Mouse (Mus musculus): ENCODE data around the gene H2-Ab1. TPM values are rescaled to one million over a fixed set of nuclear protein-coding genes. Genes with fewer than 3 reads are reported as not detected.

The H2-Ab1 gene
- polyA plus RNA-seq, 1 experiment from 2014 or later = 2.8 TPM

DNA sequence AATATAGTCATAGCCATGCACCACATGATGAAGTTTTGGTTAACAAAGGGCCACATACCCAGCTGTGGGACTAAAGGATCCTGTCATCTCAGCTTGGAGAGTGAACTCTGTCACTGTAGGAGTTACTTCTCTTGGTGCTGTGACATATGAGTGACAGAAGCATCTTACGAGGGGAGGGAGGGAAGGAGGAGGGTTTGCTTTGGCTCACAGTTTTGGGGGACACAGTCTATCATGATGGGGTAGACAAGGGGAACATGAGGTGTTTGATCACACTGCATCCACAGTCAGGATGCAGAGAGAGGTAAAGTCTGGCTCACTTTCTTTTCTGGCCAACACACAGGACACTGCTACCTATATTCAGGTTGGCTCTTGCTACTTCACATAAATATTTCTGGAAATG is 24.3 kb downstream of the H2-Ab1 start:
- H3K4me1 ChIP-seq (replicated peaks) = no peaks in the 10 kb centered on the region
- H3K27ac ChIP-seq = no peak overlapping the region
- ATAC-seq (ENCODE audit: insufficient number of reproducible peaks, insufficient read depth, low FRiP score, low TSS enrichment, low read depth) = no peak
- no peak overlapping the region for H3K9ac ChIP-seq (replicated peaks)
- H3K36me3 ChIP-seq = no peaks in the 10 kb centered on the region
- peaks cover 11% of the 10 kb centered on the region for H3K27me3 ChIP-seq
- WGBS = 74% methylated on average over 1 of the region's 1 CpGs
- H3K9me3 ChIP-seq = no peaks in the 10 kb centered on the region
- H3K4me2 ChIP-seq = no peak overlapping the region
- no peak overlapping the region for H3K4me3 ChIP-seq (replicated peaks)

DNA sequence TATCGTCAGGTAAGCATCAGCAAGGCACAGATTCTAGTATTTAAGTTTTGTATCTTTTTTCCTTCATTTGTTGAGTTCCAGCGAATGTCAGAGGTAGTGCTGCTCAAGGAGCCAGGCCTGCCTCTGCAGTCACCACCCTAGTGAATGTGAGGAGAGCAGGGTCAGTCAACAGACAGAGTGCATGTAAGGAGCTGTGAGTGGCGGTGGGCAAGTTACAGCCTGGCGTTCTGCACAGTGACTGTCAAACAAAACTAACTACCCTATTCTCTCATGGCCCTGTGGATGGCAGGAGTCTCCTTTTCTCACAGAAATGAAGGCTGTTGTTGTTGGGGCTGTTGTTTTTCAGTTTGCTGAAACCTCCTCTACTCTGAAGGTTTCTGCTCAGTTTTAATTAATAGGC is 27.9 kb downstream of the H2-Ab1 start:
- H3K36me3 ChIP-seq = no peaks in the 10 kb centered on the region
- ATAC-seq (ENCODE audit: insufficient number of reproducible peaks, insufficient read depth, low FRiP score, low TSS enrichment, low read depth) = no peak
- H3K4me1 ChIP-seq (replicated peaks) = no peaks in the 10 kb centered on the region
- no peak overlapping the region for H3K4me3 ChIP-seq (replicated peaks)
- no peak overlapping the region for H3K9ac ChIP-seq (replicated peaks)
- 80% methylated on average over 4 of the region's 4 CpGs for WGBS
- H3K9me3 ChIP-seq = no peaks in the 10 kb centered on the region
- H3K27me3 ChIP-seq = peaks cover 11% of the 10 kb centered on the region
- H3K27ac ChIP-seq = no peak overlapping the region
- no peak overlapping the region for H3K4me2 ChIP-seq

DNA sequence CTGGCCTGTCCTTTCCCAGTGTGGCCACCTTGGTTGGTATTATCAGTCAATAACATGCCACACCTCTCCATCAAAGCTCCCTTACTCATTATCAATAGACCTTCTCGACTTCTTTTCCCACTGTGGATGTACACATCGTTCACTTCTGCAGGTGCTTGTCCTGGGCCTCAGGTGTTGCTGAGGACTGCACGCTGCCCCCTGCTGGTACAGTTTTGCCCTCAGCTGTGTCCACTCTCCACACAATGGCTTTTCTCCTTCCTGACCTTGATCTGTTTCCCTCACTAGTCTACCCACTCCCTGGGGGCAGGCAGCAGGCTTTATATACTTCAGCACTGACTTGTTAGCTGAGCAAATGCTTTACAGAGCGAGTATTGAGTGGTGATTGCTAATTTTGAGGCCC is 28.4 kb downstream of the H2-Ab1 start:
- no peaks in the 10 kb centered on the region for H3K9me3 ChIP-seq
- ATAC-seq (ENCODE audit: insufficient number of reproducible peaks, insufficient read depth, low FRiP score, low TSS enrichment, low read depth) = no peak
- H3K4me1 ChIP-seq (replicated peaks) = no peaks in the 10 kb centered on the region
- 53% methylated on average over 4 of the region's 4 CpGs for WGBS
- H3K27ac ChIP-seq = no peak overlapping the region
- no peak overlapping the region for H3K9ac ChIP-seq (replicated peaks)
- no peak overlapping the region for H3K4me3 ChIP-seq (replicated peaks)
- no peaks in the 10 kb centered on the region for H3K36me3 ChIP-seq
- no peak overlapping the region for H3K4me2 ChIP-seq
- H3K27me3 ChIP-seq = peaks cover 8% of the 10 kb centered on the region

DNA sequence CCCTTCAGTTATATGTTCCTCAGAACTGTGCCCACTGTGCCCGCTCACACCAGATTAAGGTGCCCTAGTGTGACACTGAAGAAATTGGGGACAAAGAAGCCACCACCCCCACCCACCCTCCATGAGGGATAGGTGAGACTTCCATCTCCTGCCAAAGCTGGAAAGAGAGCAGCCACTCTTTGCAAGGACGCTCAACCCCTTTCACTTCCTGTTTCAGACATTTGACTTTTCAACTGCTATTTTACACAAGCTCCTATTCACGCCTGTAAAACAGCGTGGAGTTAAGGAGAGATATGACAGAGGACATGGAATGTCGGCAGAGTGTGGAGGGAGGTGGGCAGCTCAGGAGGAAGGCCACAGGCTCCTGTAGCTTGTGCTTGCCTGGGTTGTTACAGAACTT is 29.0 kb downstream of the H2-Ab1 start:
- Histone ChIP-seq H3K9ac (replicated peaks) (no peak overlapping the region), H3K4me2 (no peak overlapping the region), H3K4me1 (replicated peaks) (no peaks in the 10 kb centered on the region), H3K36me3 (no peaks in the 10 kb centered on the region), H3K27ac (no peak overlapping the region), H3K4me3 (replicated peaks) (no peak overlapping the region), H3K9me3 (no peaks in the 10 kb centered on the region), H3K27me3 (peaks cover 7% of the 10 kb centered on the region)
- ATAC-seq (ENCODE audit: insufficient number of reproducible peaks, insufficient read depth, low FRiP score, low TSS enrichment, low read depth) = no peak
- WGBS = 79% methylated on average over 5 of the region's 5 CpGs

DNA sequence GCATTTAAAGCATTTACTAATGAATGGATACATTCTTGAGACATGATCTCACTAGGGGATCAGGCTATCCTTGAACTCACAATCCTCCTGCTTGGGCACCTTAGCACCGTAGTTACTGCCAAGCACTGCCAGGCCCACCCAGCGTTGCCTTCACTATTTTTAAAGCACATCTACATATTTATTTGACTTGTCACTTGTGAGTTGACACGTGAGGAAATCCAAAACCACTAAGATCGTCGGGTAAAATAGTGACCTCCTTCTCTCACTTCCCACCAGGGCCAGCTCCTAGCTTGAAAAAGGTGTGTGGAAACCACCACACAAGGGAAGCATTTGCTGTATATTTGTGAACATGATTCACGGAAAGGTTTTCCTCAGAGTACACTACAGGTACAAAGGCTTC is 29.5 kb downstream of the H2-Ab1 start:
- no peak overlapping the region for H3K4me2 ChIP-seq
- H3K4me3 ChIP-seq (replicated peaks) = no peak overlapping the region
- no peaks in the 10 kb centered on the region for H3K36me3 ChIP-seq
- 66% methylated on average over 6 of the region's 6 CpGs for WGBS
- H3K9ac ChIP-seq (replicated peaks) = no peak overlapping the region
- no peak for ATAC-seq (ENCODE audit: insufficient number of reproducible peaks, insufficient read depth, low FRiP score, low TSS enrichment, low read depth)
- peaks cover 7% of the 10 kb centered on the region for H3K27me3 ChIP-seq
- H3K9me3 ChIP-seq = no peaks in the 10 kb centered on the region
- no peaks in the 10 kb centered on the region for H3K4me1 ChIP-seq (replicated peaks)
- H3K27ac ChIP-seq = no peak overlapping the region

DNA sequence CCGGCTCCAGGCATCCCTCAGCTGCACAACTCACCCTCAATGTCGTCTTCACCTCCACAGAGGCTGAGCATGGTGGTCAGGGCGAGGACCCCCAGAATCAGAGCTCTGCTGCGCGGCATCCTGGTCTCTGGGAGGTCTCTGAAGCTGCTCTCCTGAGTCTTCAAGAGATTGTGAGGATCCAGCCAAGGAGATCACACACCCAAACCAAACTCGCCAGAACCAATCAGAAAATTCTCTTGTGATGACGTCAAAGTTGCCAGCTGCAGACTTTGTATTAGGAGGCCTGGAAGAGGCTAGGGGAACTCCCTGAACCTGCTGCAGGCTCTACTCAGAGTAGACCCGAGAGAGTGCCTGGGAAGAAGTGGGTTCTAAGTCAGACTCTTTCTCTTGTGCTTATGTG is 30.2 kb downstream of the H2-Ab1 start, which contains the start of gene H2-Aa:
Gene H2-Aa, minus strand, starts transcription at position 176 of the 400 bp plus-strand sequence.
- ATAC-seq (ENCODE audit: insufficient number of reproducible peaks, insufficient read depth, low FRiP score, low TSS enrichment, low read depth) = no peak
- Histone ChIP-seq H3K27me3 (peaks cover 3% of the 10 kb centered on the region; the same call in 1 of the 2 replicates), H3K4me1 (replicated peaks) (no peaks in the 10 kb centered on the region), H3K36me3 (no peaks in the 10 kb centered on the region), H3K4me2 (no peak within 1 kb of the TSS), H3K9me3 (no peaks in the 10 kb centered on the region), H3K4me3 (replicated peaks) (no peak within 1 kb of the TSS), H3K27ac (no peak within 1 kb of the TSS), H3K9ac (replicated peaks) (no peak within 1 kb of the TSS)
- 19% methylated on average over 8 of the region's 8 CpGs for WGBS

DNA sequence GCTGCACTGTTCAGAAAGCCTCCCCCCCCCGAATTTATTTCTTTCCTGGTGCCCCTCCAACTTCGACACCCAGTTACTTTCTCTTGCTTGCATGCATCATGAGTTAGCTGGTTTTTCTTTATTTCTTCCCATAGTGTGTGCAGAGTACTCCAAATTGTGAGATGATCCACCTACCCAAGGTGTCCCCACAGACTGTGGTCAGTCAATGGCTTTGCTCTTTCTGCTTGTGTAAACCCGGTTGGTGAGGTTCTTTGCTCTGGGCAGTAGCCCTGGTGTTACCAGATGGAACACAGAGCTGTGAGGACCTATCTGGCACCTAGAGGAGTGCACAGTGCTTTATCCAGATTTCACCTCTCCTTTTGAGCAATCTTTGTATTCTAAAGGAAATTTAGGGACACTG is 30.6 kb downstream of the H2-Ab1 start:
- no peaks in the 10 kb centered on the region for H3K4me1 ChIP-seq (replicated peaks)
- ATAC-seq (ENCODE audit: insufficient number of reproducible peaks, insufficient read depth, low FRiP score, low TSS enrichment, low read depth) = no peak
- no peak overlapping the region for H3K27ac ChIP-seq
- no peak overlapping the region for H3K9ac ChIP-seq (replicated peaks)
- peaks cover 3% of the 10 kb centered on the region; the same call in 1 of the 2 replicates for H3K27me3 ChIP-seq
- no peaks in the 10 kb centered on the region for H3K36me3 ChIP-seq
- no peaks in the 10 kb centered on the region for H3K9me3 ChIP-seq
- 70% methylated on average over 3 of the region's 3 CpGs for WGBS
- H3K4me2 ChIP-seq = no peak overlapping the region
- no peak overlapping the region for H3K4me3 ChIP-seq (replicated peaks)

DNA sequence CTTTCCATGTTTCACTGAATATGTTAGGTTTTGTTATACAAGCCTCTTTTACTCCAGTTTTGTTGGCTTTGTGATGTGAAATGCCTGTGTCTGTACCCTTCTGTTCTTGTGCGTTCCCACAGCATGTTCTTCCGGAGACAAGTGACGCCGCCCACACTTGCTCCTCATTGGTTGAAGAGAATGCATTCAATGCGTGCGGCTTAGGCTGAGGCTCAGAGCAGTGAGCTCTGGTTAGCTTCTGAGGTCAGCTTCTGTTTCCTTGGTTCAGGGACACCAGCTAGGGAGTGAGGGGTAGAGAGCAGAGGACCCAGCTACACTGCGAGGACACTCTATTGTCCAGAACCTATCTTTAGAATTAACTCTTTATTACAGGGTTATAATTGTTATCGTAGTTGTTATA is 34.1 kb downstream of the H2-Ab1 start:
- H3K27me3 ChIP-seq = peaks cover 1% of the 10 kb centered on the region; the same call in 1 of the 2 replicates
- H3K4me1 ChIP-seq (replicated peaks) = no peaks in the 10 kb centered on the region
- no peaks in the 10 kb centered on the region for H3K36me3 ChIP-seq
- no peaks in the 10 kb centered on the region for H3K9me3 ChIP-seq
- ATAC-seq (ENCODE audit: insufficient number of reproducible peaks, insufficient read depth, low FRiP score, low TSS enrichment, low read depth) = peak; percentile 87; the same call in 1 of the 2 replicates
- no peak overlapping the region for H3K9ac ChIP-seq (replicated peaks)
- no peak overlapping the region for H3K4me3 ChIP-seq (replicated peaks)
- 18% methylated on average over 8 of the region's 8 CpGs for WGBS
- no peak overlapping the region for H3K27ac ChIP-seq
- H3K4me2 ChIP-seq = no peak overlapping the region

DNA sequence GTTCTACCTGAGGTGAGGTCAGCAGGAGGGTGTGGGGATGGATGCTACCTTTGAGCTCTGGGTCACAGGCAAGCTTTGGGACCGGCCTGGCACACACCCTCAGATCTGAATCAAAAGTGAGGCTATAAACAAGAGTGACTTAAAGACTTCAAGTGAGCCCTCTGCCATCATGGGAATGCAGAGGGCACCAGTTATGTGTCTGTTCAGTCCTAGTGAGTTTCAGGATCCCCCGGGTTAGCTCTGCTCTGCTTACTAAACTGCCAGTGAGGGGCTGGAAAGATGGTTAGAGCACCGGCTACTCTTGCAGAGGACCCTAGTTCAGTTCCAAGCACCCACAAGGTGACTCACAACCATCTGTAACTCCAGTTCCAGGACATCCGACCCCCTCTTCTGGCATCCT is 35.1 kb downstream of the H2-Ab1 start:
- 84% methylated on average over 4 of the region's 4 CpGs for WGBS
- H3K36me3 ChIP-seq = no peaks in the 10 kb centered on the region
- no peak overlapping the region for H3K27ac ChIP-seq
- ATAC-seq (ENCODE audit: insufficient number of reproducible peaks, insufficient read depth, low FRiP score, low TSS enrichment, low read depth) = no peak
- H3K9ac ChIP-seq (replicated peaks) = no peak overlapping the region
- no peak overlapping the region for H3K4me2 ChIP-seq
- H3K4me1 ChIP-seq (replicated peaks) = no peaks in the 10 kb centered on the region
- H3K4me3 ChIP-seq (replicated peaks) = no peak overlapping the region
- no peaks in the 10 kb centered on the region for H3K9me3 ChIP-seq
- H3K27me3 ChIP-seq = peaks cover 4% of the 10 kb centered on the region; the same call in 1 of the 2 replicates

DNA sequence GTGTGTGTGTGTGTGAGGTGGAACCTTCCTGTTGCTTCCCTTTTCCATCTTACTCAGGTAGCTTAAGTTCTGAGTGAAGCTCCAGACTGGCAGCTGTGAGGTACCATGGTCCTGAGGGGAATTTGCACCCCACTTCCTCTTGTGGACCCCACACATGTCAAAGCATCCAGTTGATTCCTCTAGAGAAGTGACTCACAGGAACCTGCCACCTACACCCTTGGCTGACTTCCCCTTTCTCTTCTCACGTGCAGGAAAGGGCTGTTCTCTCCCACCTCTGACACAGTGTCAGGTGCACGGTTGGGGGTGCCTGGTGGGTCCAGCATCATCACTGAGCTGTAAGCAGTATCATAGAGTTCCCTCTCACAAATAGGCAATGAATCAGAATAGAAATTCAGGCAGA is 36.0 kb downstream of the H2-Ab1 start:
- Histone ChIP-seq H3K9me3 (no peaks in the 10 kb centered on the region), H3K4me3 (replicated peaks) (no peak overlapping the region), H3K9ac (replicated peaks) (no peak overlapping the region), H3K27ac (no peak overlapping the region), H3K27me3 (peaks cover 4% of the 10 kb centered on the region; the same call in 1 of the 2 replicates), H3K4me2 (no peak overlapping the region), H3K4me1 (replicated peaks) (no peaks in the 10 kb centered on the region), H3K36me3 (no peaks in the 10 kb centered on the region)
- no peak for ATAC-seq (ENCODE audit: insufficient number of reproducible peaks, insufficient read depth, low FRiP score, low TSS enrichment, low read depth)
- 53% methylated on average over 2 of the region's 2 CpGs for WGBS

DNA sequence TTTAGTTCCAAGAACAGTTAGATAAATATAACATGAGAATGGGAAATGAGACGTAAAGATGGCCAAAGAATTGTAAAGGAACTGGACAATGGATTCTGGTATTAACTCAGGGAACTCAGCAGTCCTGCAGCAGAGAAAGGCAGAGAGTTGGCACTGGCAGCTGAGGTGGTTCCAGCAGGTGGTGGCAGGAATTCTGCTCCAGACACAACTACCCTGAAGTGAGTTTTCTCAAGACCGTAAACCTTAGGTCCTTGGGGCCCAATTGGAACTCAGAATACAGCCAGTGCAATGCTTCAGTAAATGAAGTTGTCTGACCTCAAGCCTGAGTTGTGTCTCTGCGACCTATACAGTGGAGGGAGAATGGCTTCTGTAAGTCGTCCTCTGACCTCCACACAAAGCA is 36.8 kb downstream of the H2-Ab1 start:
- no peaks in the 10 kb centered on the region for H3K9me3 ChIP-seq
- H3K4me1 ChIP-seq (replicated peaks) = no peaks in the 10 kb centered on the region
- ATAC-seq (ENCODE audit: insufficient number of reproducible peaks, insufficient read depth, low FRiP score, low TSS enrichment, low read depth) = no peak
- H3K9ac ChIP-seq (replicated peaks) = no peak overlapping the region
- no peaks in the 10 kb centered on the region for H3K36me3 ChIP-seq
- no peak overlapping the region for H3K4me3 ChIP-seq (replicated peaks)
- WGBS = 62% methylated on average over 4 of the region's 4 CpGs
- H3K27me3 ChIP-seq = peaks cover 4% of the 10 kb centered on the region; the same call in 1 of the 2 replicates
- no peak overlapping the region for H3K4me2 ChIP-seq
- H3K27ac ChIP-seq = no peak overlapping the region

DNA sequence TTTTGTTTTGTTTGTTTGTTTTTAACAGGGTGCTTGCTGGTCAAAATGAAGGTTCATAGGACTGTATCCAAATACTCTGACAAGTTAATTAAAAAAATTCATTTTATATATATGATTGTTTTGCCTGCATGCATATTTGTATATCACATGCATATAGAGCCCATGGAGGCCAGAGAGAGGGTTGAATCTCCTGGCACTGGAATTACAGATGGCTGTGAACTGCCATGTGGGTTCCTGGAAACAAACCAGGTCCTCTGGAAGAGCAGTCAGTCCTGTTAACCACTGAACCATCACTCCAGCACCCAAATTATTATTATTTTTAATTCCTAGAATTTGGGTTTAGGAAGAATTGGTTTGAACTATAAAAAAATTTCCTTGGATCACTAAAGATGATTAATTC is 37.8 kb downstream of the H2-Ab1 start:
- H3K4me1 ChIP-seq (replicated peaks) = no peaks in the 10 kb centered on the region
- H3K4me3 ChIP-seq (replicated peaks) = no peak overlapping the region
- peaks cover 4% of the 10 kb centered on the region; the same call in 1 of the 2 replicates for H3K27me3 ChIP-seq
- no peaks in the 10 kb centered on the region for H3K36me3 ChIP-seq
- no peaks in the 10 kb centered on the region for H3K9me3 ChIP-seq
- H3K9ac ChIP-seq (replicated peaks) = no peak overlapping the region
- ATAC-seq (ENCODE audit: insufficient number of reproducible peaks, insufficient read depth, low FRiP score, low TSS enrichment, low read depth) = no peak
- no peak overlapping the region for H3K4me2 ChIP-seq
- H3K27ac ChIP-seq = no peak overlapping the region
